Mouse (Mus musculus) embryonic facial prominence, embryonic 12.5 days (tissue): ENCODE data around the gene Gpc3. TPM values are rescaled to one million over a fixed set of nuclear protein-coding genes. Genes with fewer than 3 reads are reported as not detected.

Source experiments
- ATAC-seq: fragments of 200-750 bp; cut with Nextera tagmentation; 2 replicates; pipeline ENCODE4 v1.8.0; 2017; ENCODE audit not compliant: insufficient number of reproducible peaks, insufficient read depth, low FRiP score, low TSS enrichment
- H3K27ac ChIP-seq: fragments of 300-500 bp; sonication (generic); 2 replicates; pipeline ENCODE4 v1.5.1; 2016; ENCODE audit warnings: mild to moderate bottlenecking
- H3K27me3 ChIP-seq: fragments of 300-500 bp; sonication (generic); 2 replicates; pipeline ENCODE4 v1.6.1; 2016; ENCODE audit warnings: mild to moderate bottlenecking, moderate library complexity
- H3K36me3 ChIP-seq: fragments of 300-500 bp; sonication (generic); 2 replicates; pipeline ENCODE4 v1.6.1; 2016; ENCODE audit warnings: mild to moderate bottlenecking
- H3K4me1 ChIP-seq: fragments of 300-500 bp; sonication (generic); 2 replicates; pipeline ENCODE4 v1.6.1; 2016
- H3K4me2 ChIP-seq: fragments of 300-500 bp; sonication (generic); replicated peaks from 2 replicates; pipeline ENCODE4 v1.6.1; 2016; ENCODE audit warnings: mild to moderate bottlenecking, moderate library complexity
- H3K4me3 ChIP-seq: fragments of 300-500 bp; sonication (generic); 2 replicates; pipeline ENCODE4 v1.5.1; 2016; ENCODE audit warnings: mild to moderate bottlenecking
- H3K9ac ChIP-seq: fragments of 300-500 bp; sonication (generic); 2 replicates; pipeline ENCODE4 v1.6.1; 2016; ENCODE audit warnings: mild to moderate bottlenecking, moderate library complexity
- H3K9me3 ChIP-seq: fragments of 300-500 bp; sonication (generic); 2 replicates; pipeline ENCODE4 v1.6.1; 2016; ENCODE audit warnings: mild to moderate bottlenecking, moderate library complexity
- WGBS: fragments of 180-500 bp; shearing (Covaris S2); methylation state at CpG from one replicate; pipeline ENCODE4 v1.1.7; 2016; 5-methylcytosine and 5-hydroxymethylcytosine counted together
- polyA plus RNA-seq: library from polyadenylated mRNA; unstranded; fragments of >200 nt; fragmentation: Nextera tagmentation; extraction: Ambion mirVana; gene quantifications from 2 replicates; pipeline ENCODE4 v1.2.1, GENCODE M21; 2016

Gpc3 gene
- polyA plus RNA-seq, 1 experiment from 2014 or later: 863 TPM

- Histone ChIP-seq H3K9me3 (no peaks in the 10 kb centered on the region), H3K27me3 (no peaks in the 10 kb centered on the region), H3K36me3 (no peaks in the 10 kb centered on the region), H3K9ac (no peak overlapping the region), H3K27ac (no peak overlapping the region), H3K4me3 (no peak overlapping the region), H3K4me1 (no peaks in the 10 kb centered on the region), H3K4me2 (no peak overlapping the region)
- ATAC-seq: no peak
- 80% methylated on average over 4 of the region's 4 CpGs for WGBS
Observed at GRCm38 (mm10) chrX:52489461-52489860, 124.3 kb downstream of the Gpc3 start.

GRCm38 (mm10) chrX:52455074-52455588, 158.6 kb downstream of the Gpc3 start:
- 31% methylated on average over 5 of the region's 5 CpGs for WGBS
- Histone ChIP-seq H3K36me3 (no peaks in the 10 kb centered on the region), H3K27ac (peak overlapping the region; percentile 50), H3K4me2 (no peak overlapping the region), H3K4me3 (no peak overlapping the region), H3K27me3 (no peaks in the 10 kb centered on the region; the same call in 1 of the 2 replicates), H3K4me1 (0 out of 2 replicates have a peak, but pooled peaks cover 7% of the 10 kb centered on the region), H3K9ac (no peak overlapping the region), H3K9me3 (no peaks in the 10 kb centered on the region)
- ATAC-seq: no peak; the same call in 1 of the 2 replicates

GRCm38 (mm10) chrX:52453445-52454182, 160.1 kb downstream of the Gpc3 start:
- 0 out of 2 replicates have a peak, but pooled peaks have one; percentile 67 for ATAC-seq
- 20% methylated on average over 6 of the region's 6 CpGs for WGBS
- Histone ChIP-seq H3K9me3 (no peaks in the 10 kb centered on the region), H3K4me3 (no peak overlapping the region), H3K4me1 (peaks cover 8% of the 10 kb centered on the region; the same call in 1 of the 2 replicates), H3K27ac (no peak overlapping the region), H3K36me3 (no peaks in the 10 kb centered on the region), H3K27me3 (no peaks in the 10 kb centered on the region), H3K9ac (no peak overlapping the region), H3K4me2 (no peak overlapping the region)

GRCm38 (mm10) chrX:52449177-52449576, 164.6 kb downstream of the Gpc3 start:
- H3K4me3 ChIP-seq: no peak overlapping the region
- no peak overlapping the region for H3K4me2 ChIP-seq
- ATAC-seq: no peak
- H3K9me3 ChIP-seq: no peaks in the 10 kb centered on the region
- 53% methylated on average over 2 of the region's 2 CpGs for WGBS
- no peaks in the 10 kb centered on the region for H3K27me3 ChIP-seq
- H3K4me1 ChIP-seq: peaks cover 15% of the 10 kb centered on the region; the same call in 1 of the 2 replicates
- H3K27ac ChIP-seq: no peak overlapping the region
- H3K36me3 ChIP-seq: no peaks in the 10 kb centered on the region
- no peak overlapping the region for H3K9ac ChIP-seq

GRCm38 (mm10) chrX:52448496-52448895, 165.3 kb downstream of the Gpc3 start:
- no peaks in the 10 kb centered on the region for H3K36me3 ChIP-seq
- H3K4me1 ChIP-seq: peaks cover 15% of the 10 kb centered on the region; the same call in 1 of the 2 replicates
- 26% methylated on average over 3 of the region's 3 CpGs for WGBS

GRCm38 (mm10) chrX:52446530-52446929, 167.2 kb downstream of the Gpc3 start:
- Histone ChIP-seq H3K27ac (no peak overlapping the region), H3K9ac (no peak overlapping the region), H3K4me1 (peaks cover 15% of the 10 kb centered on the region; the same call in 1 of the 2 replicates), H3K9me3 (no peaks in the 10 kb centered on the region), H3K27me3 (no peaks in the 10 kb centered on the region), H3K36me3 (no peaks in the 10 kb centered on the region), H3K4me3 (no peak overlapping the region), H3K4me2 (no peak overlapping the region)
- 46% methylated on average over 3 of the region's 3 CpGs for WGBS
- ATAC-seq: no peak

More at GRCm38 (mm10) chrX:52448496-52448895, 165.3 kb downstream of the Gpc3 start:
- ATAC-seq: no peak
- no peak overlapping the region for H3K4me3 ChIP-seq
- no peaks in the 10 kb centered on the region for H3K9me3 ChIP-seq
- no peaks in the 10 kb centered on the region for H3K27me3 ChIP-seq
- H3K4me2 ChIP-seq: no peak overlapping the region
- H3K27ac ChIP-seq: no peak overlapping the region
- no peak overlapping the region for H3K9ac ChIP-seq

- Histone ChIP-seq H3K4me2 (no peak overlapping the region), H3K4me1 (peaks cover 15% of the 10 kb centered on the region; the same call in 1 of the 2 replicates), H3K9me3 (no peaks in the 10 kb centered on the region), H3K27ac (no peak overlapping the region), H3K4me3 (no peak overlapping the region), H3K9ac (no peak overlapping the region), H3K36me3 (no peaks in the 10 kb centered on the region), H3K27me3 (no peaks in the 10 kb centered on the region)
- 43% methylated on average over 2 of the region's 2 CpGs for WGBS
- ATAC-seq: no peak
Observed at GRCm38 (mm10) chrX:52444977-52445376, 168.8 kb downstream of the Gpc3 start.

- H3K9me3 ChIP-seq: no peaks in the 10 kb centered on the region
- 57% methylated on average over 3 of the region's 3 CpGs for WGBS
- no peaks in the 10 kb centered on the region for H3K36me3 ChIP-seq
- H3K4me3 ChIP-seq: no peak overlapping the region
- H3K4me2 ChIP-seq: no peak overlapping the region
- H3K27ac ChIP-seq: no peak overlapping the region
- no peak for ATAC-seq
- H3K27me3 ChIP-seq: no peaks in the 10 kb centered on the region
- peaks cover under 1% of the 10 kb centered on the region; the same call in 1 of the 2 replicates for H3K4me1 ChIP-seq
- H3K9ac ChIP-seq: no peak overlapping the region
Observed at GRCm38 (mm10) chrX:52441798-52442197, 172.0 kb downstream of the Gpc3 start.

- H3K27ac ChIP-seq: no peak overlapping the region
- H3K9me3 ChIP-seq: no peaks in the 10 kb centered on the region
- H3K4me1 ChIP-seq: no peaks in the 10 kb centered on the region
- no peak overlapping the region for H3K9ac ChIP-seq
- no peak overlapping the region for H3K4me2 ChIP-seq
- H3K27me3 ChIP-seq: no peaks in the 10 kb centered on the region
- 77% methylated on average over 5 of the region's 5 CpGs for WGBS
- no peaks in the 10 kb centered on the region for H3K36me3 ChIP-seq
- ATAC-seq: no peak
- no peak overlapping the region for H3K4me3 ChIP-seq
Observed at GRCm38 (mm10) chrX:52439421-52439820, 174.3 kb downstream of the Gpc3 start.

GRCm38 (mm10) chrX:52425605-52426004, 188.1 kb downstream of the Gpc3 start:
- H3K4me2 ChIP-seq: no peak overlapping the region
- no peak overlapping the region for H3K4me3 ChIP-seq
- H3K36me3 ChIP-seq: 0 out of 2 replicates have a peak, but pooled peaks cover 5% of the 10 kb centered on the region
- no peaks in the 10 kb centered on the region for H3K9me3 ChIP-seq
- peak; percentile 91 for ATAC-seq
- no peak overlapping the region for H3K9ac ChIP-seq
- 39% methylated on average over 5 of the region's 5 CpGs for WGBS
- H3K27me3 ChIP-seq: no peaks in the 10 kb centered on the region
- no peaks in the 10 kb centered on the region for H3K4me1 ChIP-seq
- no peak overlapping the region for H3K27ac ChIP-seq

- H3K9me3 ChIP-seq: no peaks in the 10 kb centered on the region
- H3K27me3 ChIP-seq: no peaks in the 10 kb centered on the region
- 62% methylated on average over 3 of the region's 3 CpGs for WGBS
- H3K36me3 ChIP-seq: no peaks in the 10 kb centered on the region
- H3K4me1 ChIP-seq: no peaks in the 10 kb centered on the region
- H3K27ac ChIP-seq: no peak overlapping the region
- H3K4me2 ChIP-seq: no peak overlapping the region
- H3K9ac ChIP-seq: no peak overlapping the region
- no peak overlapping the region for H3K4me3 ChIP-seq
- no peak for ATAC-seq
Observed at GRCm38 (mm10) chrX:52419850-52420249, 193.9 kb downstream of the Gpc3 start.

- no peaks in the 10 kb centered on the region for H3K36me3 ChIP-seq
- no peak overlapping the region for H3K27ac ChIP-seq
- no peak overlapping the region for H3K4me3 ChIP-seq
- no peaks in the 10 kb centered on the region for H3K4me1 ChIP-seq
- H3K9me3 ChIP-seq: no peaks in the 10 kb centered on the region
- no peak for ATAC-seq
- no peaks in the 10 kb centered on the region for H3K27me3 ChIP-seq
- no peak overlapping the region for H3K9ac ChIP-seq
- 72% methylated on average over 3 of the region's 3 CpGs for WGBS
- no peak overlapping the region for H3K4me2 ChIP-seq
Observed at GRCm38 (mm10) chrX:52412936-52413335, 200.8 kb downstream of the Gpc3 start.
